Mouse (Mus musculus) midbrain, embryonic 16.5 days (tissue): Measurements from ENCODE around the gene Vmn1r111. TPM values are rescaled to one million over a fixed set of nuclear protein-coding genes. Genes with fewer than 3 reads are reported as not detected.
"Not testable (repeated sequence)": the region's sequence is repeated elsewhere in the genome, so short reads cannot be mapped to it uniquely, and the experiment has no call there.

ENCODE experiments used
- ATAC-seq: fragments of 200-750 bp; cut with Nextera tagmentation; 2 replicates; pipeline ENCODE4 v1.8.0; 2017; ENCODE audit warnings: moderate TSS enrichment
- H3K27ac ChIP-seq: fragments of 300-500 bp; sonication (generic); 2 replicates; pipeline ENCODE4 v1.5.1; 2014; ENCODE audit warnings: mild to moderate bottlenecking, low read length, mixed read lengths
- H3K27me3 ChIP-seq: fragments of 300-500 bp; sonication (generic); 2 replicates; pipeline ENCODE4 v1.6.1; 2014; ENCODE audit warnings: low read depth, low read length, mixed read lengths; ENCODE audit not compliant: control insufficient read depth, insufficient read depth
- H3K36me3 ChIP-seq: fragments of 300-500 bp; sonication (generic); 2 replicates; pipeline ENCODE4 v1.6.1; 2014; ENCODE audit warnings: mild to moderate bottlenecking, low read length, moderate library complexity, mixed read lengths; ENCODE audit not compliant: control insufficient read depth, insufficient read depth
- H3K4me1 ChIP-seq: fragments of 300-500 bp; sonication (generic); 2 replicates; pipeline ENCODE4 v1.6.1; 2014; ENCODE audit warnings: mild to moderate bottlenecking, low read length, mixed read lengths; ENCODE audit not compliant: control insufficient read depth, insufficient read depth
- H3K4me2 ChIP-seq: fragments of 300-500 bp; sonication (generic); 2 replicates; pipeline ENCODE4 v1.6.1; 2014; ENCODE audit warnings: mild to moderate bottlenecking, low read length, mixed read lengths
- H3K4me3 ChIP-seq: fragments of 300-500 bp; sonication (generic); 2 replicates; pipeline ENCODE4 v1.5.1; 2014; ENCODE audit warnings: low read depth, mild to moderate bottlenecking, low read length, moderate library complexity, mixed read lengths
- H3K9ac ChIP-seq: fragments of 300-500 bp; sonication (generic); 2 replicates; pipeline ENCODE4 v1.6.1; 2014; ENCODE audit warnings: low read depth, low read length, mixed read lengths
- H3K9me3 ChIP-seq: fragments of 300-500 bp; sonication (generic); replicated peaks from 2 replicates; pipeline ENCODE4 v1.6.1; 2014; ENCODE audit warnings: mild to moderate bottlenecking, low read length, mixed read lengths; ENCODE audit not compliant: control insufficient read depth, poor library complexity, severe bottlenecking
- WGBS: fragments of 180-500 bp; shearing (Covaris S2); extraction: QIAGEN DNeasy Blood & Tissue Kit; methylation state at CpG from one replicate; pipeline ENCODE4 v1.1.7; 2014; 5-methylcytosine and 5-hydroxymethylcytosine counted together
- polyA plus RNA-seq: library from polyadenylated mRNA; unstranded; fragments of >200 nt; fragmentation: Nextera tagmentation; extraction: Ambion mirVana; gene quantifications from 2 replicates; pipeline ENCODE4 v1.2.1, GENCODE M21; 2015

Vmn1r111 gene
- polyA plus RNA-seq, result not detected in 2 replicates

GRCm38 (mm10) chr7:20703116-20703515, at the start of gene Vmn1r111:
Vmn1r111 (minus strand) TSS chr7:20703216.
- not testable (repeated sequence) for H3K27me3 ChIP-seq, H3K27ac ChIP-seq, ATAC-seq, H3K9me3 ChIP-seq, H3K4me1 ChIP-seq, H3K4me2 ChIP-seq, H3K9ac ChIP-seq, H3K4me3 ChIP-seq, H3K36me3 ChIP-seq
- no CpG with 5 or more reads among the region's 2 CpGs for WGBS

GRCm38 (mm10) chr7:20730524-20730923, 27.5 kb upstream of the Vmn1r111 start, which contains the start of gene Gm10668:
Gm10668 (minus strand) TSS chr7:20730624.
- WGBS, result no CpG with 5 or more reads among the region's 1 CpGs
- not testable (repeated sequence) for H3K9me3 ChIP-seq, H3K27ac ChIP-seq, H3K9ac ChIP-seq, H3K4me2 ChIP-seq, H3K36me3 ChIP-seq, H3K27me3 ChIP-seq, H3K4me3 ChIP-seq, H3K4me1 ChIP-seq, ATAC-seq

- H3K9me3 ChIP-seq, H3K9ac ChIP-seq, H3K27ac ChIP-seq, H3K4me3 ChIP-seq, H3K36me3 ChIP-seq, ATAC-seq, H3K4me1 ChIP-seq, H3K4me2 ChIP-seq, H3K27me3 ChIP-seq: not testable (repeated sequence)
- no CpG with 5 or more reads among the region's 3 CpGs for WGBS
Observed at GRCm38 (mm10) chr7:20668618-20669017, 34.4 kb downstream of the Vmn1r111 start, which contains the start of gene Vmn1r107. Vmn1r107 (plus strand) TSS chr7:20668918.

Other genes with a start within 250 kb of the Vmn1r111 start
- gene Gm10670, start 228.3 kb downstream of the Vmn1r111 start, polyA plus RNA-seq, result not detected in 2 replicates
- not detected in 2 replicates for gene Vmn1r103, start 192.7 kb downstream of the Vmn1r111 start, polyA plus RNA-seq
- gene Vmn1r104, start 169.4 kb downstream of the Vmn1r111 start, polyA plus RNA-seq, result not detected in 2 replicates
- gene Gm5726, start 157.5 kb downstream of the Vmn1r111 start, polyA plus RNA-seq, result not detected in 2 replicates
- gene Gm4141, start 127.0 kb downstream of the Vmn1r111 start, polyA plus RNA-seq, result not detected in 2 replicates
- not detected in 2 replicates for gene Gm4513, start 104.2 kb downstream of the Vmn1r111 start, polyA plus RNA-seq
- gene Vmn1r107, start 34.3 kb downstream of the Vmn1r111 start, polyA plus RNA-seq, result not detected in 2 replicates
- gene Gm10668, start 27.4 kb upstream of the Vmn1r111 start, polyA plus RNA-seq, result not detected in 2 replicates
- gene Vmn1r112, start 68.0 kb upstream of the Vmn1r111 start, polyA plus RNA-seq, result not detected in 2 replicates
- gene Vmn1r113, start 84.1 kb upstream of the Vmn1r111 start, polyA plus RNA-seq, result not detected in 2 replicates
- not detected in 2 replicates for gene Vmn1r114, start 109.0 kb upstream of the Vmn1r111 start, polyA plus RNA-seq
- not detected in 2 replicates for gene Vmn1r115, start 141.8 kb upstream of the Vmn1r111 start, polyA plus RNA-seq
- gene Vmn1r116, start 169.0 kb upstream of the Vmn1r111 start, polyA plus RNA-seq, result not detected in 2 replicates
- not detected in 2 replicates for gene Vmn1r117, start 180.9 kb upstream of the Vmn1r111 start, polyA plus RNA-seq
- not detected in 2 replicates for gene Vmn1r118, start 209.1 kb upstream of the Vmn1r111 start, polyA plus RNA-seq